Mouse (Mus musculus): Measurements from ENCODE around the gene Rnf10.
A peak's percentile ranks its signal among the peaks of the same experiment; 100 is the strongest.
"Not testable (repeated sequence)": the region's sequence is repeated elsewhere in the genome, so short reads cannot be mapped to it uniquely, and the experiment has no call there.

Rnf10 gene

GRCm38 (mm10) chr5:115272812-115273548 is at the start of gene Rnf10:
Rnf10 (minus strand) TSS chr5:115272898.
- peak; percentile 96 to 98 for DNase-seq

GRCm38 (mm10) chr5:115319004-115319940 is 46.6 kb upstream of the Rnf10 start:
- DNase-seq: peak; percentile 40 to 49

- DNase-seq: peak; percentile 54 to 67
Measured at GRCm38 (mm10) chr5:115317645-115318328, 45.1 kb upstream of the Rnf10 start.

GRCm38 (mm10) chr5:115316968-115317644 is 44.4 kb upstream of the Rnf10 start:
- DNase-seq: no peak

GRCm38 (mm10) chr5:115313668-115313943 is 40.9 kb upstream of the Rnf10 start:
- no peak for DNase-seq

- no peak for DNase-seq
Measured at GRCm38 (mm10) chr5:115312816-115313667, 40.3 kb upstream of the Rnf10 start.

- DNase-seq: no peak
Measured at GRCm38 (mm10) chr5:115312354-115312753, 39.7 kb upstream of the Rnf10 start.

GRCm38 (mm10) chr5:115302190-115302589 is 29.5 kb upstream of the Rnf10 start:
- DNase-seq: not testable (repeated sequence)

GRCm38 (mm10) chr5:115301615-115302014 is 28.9 kb upstream of the Rnf10 start:
- DNase-seq: peak in 1 of 2 experiments; percentile 16

- peak; percentile 99 to 100 for DNase-seq
Measured at GRCm38 (mm10) chr5:115300792-115301614, 28.3 kb upstream of the Rnf10 start, which contains the start of gene Dynll1. Dynll1 (minus strand) TSS chr5:115300999.

- DNase-seq: no peak
Measured at GRCm38 (mm10) chr5:115300035-115300744, 27.5 kb upstream of the Rnf10 start.

GRCm38 (mm10) chr5:115296347-115296746 is 23.6 kb upstream of the Rnf10 start:
- DNase-seq: no peak

GRCm38 (mm10) chr5:115294173-115294572 is 21.5 kb upstream of the Rnf10 start:
- peak in 1 of 2 experiments; percentile 22 for DNase-seq

GRCm38 (mm10) chr5:115284735-115285134 is 12.0 kb upstream of the Rnf10 start:
- DNase-seq: peak; percentile 25 to 27

GRCm38 (mm10) chr5:115280050-115280687 is 7.5 kb upstream of the Rnf10 start:
- peak in 1 of 2 experiments; percentile 58 for DNase-seq

GRCm38 (mm10) chr5:115279226-115280049 is 6.7 kb upstream of the Rnf10 start, which contains the start of gene Coq5:
Coq5 (plus strand) TSS chr5:115279666.
- peak; percentile 86 for DNase-seq

- no peak for DNase-seq
Measured at GRCm38 (mm10) chr5:115278785-115279184, 6.1 kb upstream of the Rnf10 start.

GRCm38 (mm10) chr5:115278053-115278452 is 5.4 kb upstream of the Rnf10 start:
- DNase-seq: no peak

Data from thymus, postnatal 36 days (tissue).